Mouse (Mus musculus): ENCODE results near the gene Atg10.

Atg10 gene

DNA sequence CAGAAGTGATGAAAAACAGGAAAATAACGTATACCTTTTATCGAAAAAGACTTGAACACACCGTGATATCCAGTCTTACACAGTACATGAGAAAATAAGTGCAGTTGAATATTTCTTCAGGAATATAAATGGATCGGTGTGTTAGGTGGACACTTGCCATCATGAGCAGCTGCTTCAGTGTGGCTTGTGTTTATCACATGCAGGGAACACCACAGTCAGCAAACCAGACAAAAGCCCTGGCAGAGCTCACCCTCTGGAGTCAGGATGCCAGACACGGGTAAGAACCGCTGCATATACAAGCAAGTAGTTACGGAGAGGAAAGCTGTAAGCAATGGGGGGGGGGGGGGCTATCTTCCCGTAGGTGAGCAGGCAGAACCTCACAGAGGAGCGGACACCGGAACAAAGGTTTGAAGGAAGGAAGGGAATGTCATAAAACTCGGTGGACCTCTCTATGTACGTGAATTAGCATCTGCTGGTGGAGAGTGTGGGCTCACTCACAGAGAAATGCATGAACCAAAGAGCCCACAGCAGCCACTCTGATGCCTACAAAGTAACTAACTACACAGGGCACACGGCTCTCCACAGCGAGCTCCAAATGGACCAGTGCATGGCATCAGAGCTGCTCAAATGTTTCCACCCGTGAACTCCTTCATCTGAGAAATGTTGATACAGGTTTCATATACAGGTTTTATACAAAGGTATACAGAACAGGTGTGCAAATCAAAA, 51.8 kb downstream of the Atg10 start:
- DNase-seq = no peak

DNA sequence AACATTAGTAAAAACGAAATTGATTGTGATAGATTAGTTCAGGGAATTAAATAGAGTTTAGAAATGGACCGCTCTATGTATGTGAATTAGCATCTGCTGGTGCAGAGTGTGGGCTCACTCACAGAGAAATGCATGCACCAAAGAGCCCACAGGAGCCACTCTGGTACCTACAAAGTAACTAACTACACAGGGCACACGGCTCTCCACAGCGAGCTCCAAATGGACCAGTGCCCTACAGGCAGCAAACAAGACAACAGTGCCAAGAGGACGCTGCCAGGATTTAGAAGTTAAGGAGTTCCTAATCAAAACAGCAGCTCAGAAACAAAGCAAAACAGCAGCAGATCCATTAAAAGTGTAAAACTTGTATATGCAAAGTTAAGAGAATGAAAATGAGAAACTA, 52.6 kb downstream of the Atg10 start:
- no peak for DNase-seq

DNA sequence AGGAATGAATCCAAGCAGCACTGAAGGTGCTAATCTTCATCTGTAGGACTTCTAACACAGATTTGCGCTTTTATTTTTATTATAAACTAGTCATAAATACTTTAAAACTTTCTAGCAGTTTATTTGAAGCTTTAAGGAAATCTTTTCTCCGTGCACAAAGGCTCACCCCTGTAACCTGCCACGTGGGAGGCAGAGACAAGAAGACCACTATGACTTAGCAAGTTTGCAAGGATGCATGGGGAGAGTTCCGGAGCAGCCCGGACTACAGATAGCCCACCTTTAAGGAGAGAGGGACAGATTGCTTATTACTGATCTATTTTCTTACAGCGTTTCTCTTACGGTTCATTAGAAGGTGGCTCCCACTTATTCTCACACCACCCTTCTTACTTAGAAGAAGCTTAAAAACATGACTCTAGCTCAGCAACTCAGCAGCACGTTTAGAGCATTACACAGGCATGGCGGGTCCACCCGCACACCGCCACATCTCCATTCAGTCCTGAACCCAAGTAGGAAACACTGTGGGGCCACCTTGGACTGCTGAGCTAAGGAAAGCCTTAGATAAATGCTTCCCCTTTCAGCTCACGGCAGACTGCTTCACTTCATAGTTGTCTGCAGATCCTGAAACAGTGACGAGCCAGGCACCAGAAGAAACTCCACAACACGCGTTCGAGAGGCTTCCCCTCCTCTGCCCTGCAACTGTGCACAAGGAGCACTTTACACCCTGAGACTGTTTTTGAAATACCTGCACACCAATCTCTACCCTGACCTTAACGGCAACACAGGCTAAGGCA, 54.0 kb downstream of the Atg10 start:
- DNase-seq = no peak

DNA sequence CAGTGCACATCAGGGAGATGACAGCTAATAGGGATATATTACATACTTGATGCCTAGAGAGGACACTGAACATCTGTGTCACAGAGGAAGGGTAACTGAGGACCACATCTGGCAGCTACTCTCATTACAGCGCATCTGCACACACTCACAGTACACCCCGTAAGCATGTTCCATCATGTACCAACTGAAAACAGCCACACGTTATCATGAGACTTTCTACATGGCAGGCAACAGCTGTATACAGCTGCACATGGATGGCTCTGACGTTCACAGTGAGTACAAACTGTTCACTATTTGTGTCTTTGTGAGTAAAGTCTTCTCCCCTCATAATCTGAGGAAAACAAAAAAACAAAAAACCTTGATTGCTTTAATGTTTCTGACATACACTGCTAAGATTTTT, 55.3 kb downstream of the Atg10 start:
- DNase-seq = no peak

DNA sequence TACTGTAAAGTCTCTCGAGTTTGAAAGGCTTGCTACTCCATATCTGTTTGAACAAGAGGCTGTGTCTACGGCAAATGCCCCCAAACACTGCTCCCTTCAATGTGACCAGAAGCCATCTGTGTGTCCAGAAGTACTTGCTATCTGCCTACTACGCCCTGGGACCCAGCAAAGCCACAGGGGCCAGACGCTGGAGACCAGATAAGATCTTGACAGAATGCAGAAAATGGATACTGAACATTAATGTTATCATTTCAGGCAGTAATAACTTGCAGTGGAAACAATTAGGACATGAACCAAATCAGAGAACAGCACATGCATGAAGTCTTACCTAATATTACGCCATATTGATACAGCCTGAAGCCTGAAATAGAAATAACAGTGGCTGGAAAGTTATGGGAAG, 56.2 kb downstream of the Atg10 start:
- no peak for DNase-seq

DNA sequence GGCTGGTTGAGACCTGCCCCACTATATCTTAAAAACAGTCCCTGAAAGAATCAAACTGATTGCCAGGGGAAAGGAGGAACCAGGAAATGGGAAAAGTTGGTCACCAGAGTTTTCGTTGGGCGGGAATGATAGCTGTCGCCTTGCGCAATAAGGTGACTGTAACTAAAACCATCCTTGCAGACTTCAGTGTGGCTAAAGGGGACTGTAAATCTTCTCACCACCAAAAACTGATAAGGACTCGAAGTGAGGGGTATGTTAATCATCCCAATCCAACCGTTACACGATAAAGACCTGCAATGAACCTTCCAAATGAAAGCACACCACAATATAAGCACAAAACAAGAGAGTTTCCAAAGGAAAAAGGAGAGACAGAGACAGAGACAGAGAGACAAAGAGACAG, 57.5 kb downstream of the Atg10 start:
- DNase-seq = no peak

DNA sequence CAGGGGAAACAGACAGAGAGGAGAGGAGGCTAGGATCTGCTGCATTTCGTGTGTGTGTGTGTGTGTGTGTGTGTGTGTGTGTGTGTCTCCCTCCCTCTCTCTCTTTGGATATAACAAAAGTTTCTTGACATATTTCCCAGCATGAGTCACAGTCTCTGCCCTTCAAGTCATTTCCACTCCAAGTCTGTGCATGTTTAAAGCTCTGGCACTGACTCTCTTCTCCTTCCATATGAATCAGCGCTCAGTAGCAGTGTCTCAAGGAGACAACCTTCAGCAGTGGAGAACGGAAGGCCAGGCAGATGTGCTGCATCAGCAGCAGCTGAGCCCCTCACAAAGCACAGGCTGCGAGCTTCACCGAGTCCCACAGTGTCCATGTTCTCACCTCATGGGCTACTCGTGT, 58.6 kb downstream of the Atg10 start:
- peak; percentile 54 for DNase-seq

DNA sequence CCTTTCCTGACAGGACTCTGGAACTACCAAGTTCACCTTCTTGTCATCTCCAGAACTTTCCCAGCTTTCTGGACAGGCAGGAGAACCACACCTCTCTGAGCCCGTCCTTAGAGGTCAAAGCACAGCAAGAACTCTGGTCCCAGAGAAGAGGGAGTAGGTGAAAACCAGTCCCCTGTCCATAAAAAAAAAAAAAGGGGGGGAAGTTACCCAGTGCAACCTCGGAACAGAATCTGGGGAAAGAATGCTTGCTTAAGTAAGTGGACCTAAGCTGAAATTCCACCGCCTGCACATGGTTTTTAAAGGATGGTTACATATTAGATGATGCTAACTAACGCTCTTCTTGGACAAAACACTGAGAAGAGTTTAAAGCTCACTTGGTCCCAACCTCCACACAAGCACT, 60.5 kb downstream of the Atg10 start:
- DNase-seq = no peak

DNA sequence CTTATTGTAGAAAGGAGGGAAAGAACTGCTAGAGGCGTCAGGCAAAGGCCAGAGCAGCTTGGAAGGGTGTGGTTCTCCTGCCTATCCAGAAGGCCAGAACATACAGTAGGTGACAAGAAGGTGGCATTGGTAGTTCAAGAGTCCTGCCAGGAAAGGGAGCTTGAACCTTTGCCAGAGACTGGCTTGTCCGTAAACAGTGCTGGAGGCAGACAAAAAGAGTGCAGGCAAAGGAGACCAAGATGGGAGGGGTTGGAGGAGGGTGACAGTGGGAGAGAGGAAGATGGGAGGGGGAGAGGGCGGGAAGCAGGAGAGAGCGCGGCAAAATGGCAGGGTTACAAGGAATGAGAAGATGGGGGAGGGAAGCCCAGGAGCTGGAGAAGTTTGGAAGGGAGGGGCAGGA, 61.3 kb downstream of the Atg10 start:
- peak; percentile 43 for DNase-seq

DNA sequence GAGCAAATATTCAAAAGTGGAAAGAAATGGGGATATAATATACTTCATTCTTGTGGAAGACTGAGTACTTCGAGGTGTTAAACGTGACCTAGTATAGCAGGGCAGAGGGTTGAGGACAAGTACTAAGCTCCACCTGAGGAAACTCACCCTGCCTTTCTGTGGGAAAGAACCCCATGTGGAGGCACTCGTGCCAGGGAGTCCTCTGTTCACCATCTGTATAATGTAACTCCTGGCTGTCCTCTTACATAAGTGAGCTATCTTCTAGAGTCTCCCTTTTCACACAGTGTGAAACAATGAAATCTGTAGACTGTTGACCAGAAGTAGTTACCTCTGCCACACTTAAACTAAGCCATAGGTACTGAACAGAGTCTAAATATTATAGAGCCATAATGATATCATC, 63.2 kb downstream of the Atg10 start:
- no peak for DNase-seq

DNA sequence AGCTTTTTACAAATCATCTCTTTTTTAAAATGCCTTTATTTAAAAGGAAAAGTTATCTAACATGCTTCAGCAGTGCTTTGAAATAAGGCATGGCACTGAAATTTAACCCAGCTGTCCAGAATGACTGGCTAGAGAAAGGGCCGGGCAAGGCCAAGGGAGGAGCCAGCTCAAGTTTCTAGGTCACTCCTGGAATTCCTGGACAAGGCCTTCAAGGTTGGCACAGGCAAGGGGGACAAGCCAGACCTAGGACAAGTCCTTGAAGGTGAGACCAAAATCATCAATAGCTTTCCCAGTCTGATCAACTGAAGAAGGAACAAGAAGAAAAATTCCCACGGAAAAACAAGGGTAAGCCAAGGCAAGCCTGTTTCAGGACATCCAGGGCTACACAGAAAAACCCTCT, 63.9 kb downstream of the Atg10 start:
- no peak for DNase-seq

DNA sequence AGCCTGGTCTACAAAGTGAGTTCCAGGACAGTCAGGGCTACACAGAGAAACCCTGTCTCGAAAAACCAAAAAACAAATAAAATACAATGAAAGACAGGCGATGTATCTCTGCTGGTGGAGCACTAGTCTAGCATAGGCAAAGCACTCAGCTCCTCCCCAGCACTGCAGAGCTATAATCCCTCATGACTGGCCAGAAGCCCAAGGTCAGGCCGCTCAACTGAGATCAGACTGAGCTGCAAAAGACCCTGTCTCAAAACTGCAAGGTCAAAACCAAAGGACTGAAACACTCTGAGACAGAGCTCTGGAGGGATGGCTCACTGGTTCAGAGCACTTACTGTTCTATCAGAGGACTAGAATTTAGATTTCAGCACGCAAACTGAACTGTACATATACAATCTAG, 65.8 kb downstream of the Atg10 start:
- DNase-seq = no peak

DNA sequence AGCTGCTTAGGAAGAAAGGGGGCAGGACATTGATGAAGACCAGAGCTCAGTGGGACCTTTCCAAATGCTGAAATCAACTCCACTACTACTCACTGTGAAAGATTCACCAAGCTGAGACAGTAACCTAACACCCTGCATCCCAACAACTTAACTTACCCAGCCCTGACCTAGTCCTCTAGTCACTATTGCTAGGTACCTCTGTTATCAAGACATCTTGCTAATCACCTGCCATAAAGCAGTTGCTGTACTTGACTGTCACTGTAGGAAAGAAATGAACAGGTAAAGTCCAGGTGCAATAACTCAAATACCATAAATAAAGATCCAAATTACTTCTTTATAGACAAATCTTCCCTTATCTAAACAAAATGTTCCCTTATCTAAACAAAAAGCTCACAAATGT, 66.3 kb downstream of the Atg10 start:
- no peak for DNase-seq

DNA sequence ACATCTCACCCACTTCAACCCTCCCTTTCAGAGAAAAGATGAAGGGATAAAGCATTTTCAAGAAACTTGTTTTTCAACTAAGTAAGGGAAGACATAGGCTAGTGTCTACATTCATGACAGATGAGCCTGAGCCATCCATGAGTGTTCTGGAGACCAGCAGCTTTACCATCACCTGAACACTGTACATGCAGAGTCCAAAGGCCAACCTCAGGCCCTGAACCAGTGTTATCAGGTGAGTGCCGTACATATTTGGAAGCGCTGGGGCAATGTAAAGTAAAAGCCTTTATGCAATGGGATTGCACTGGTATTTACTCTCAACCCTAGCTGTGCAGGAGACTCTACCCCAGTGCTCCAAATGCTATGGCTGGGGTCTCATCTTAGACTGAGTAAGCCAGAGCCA, 66.8 kb downstream of the Atg10 start:
- DNase-seq = no peak

DNA sequence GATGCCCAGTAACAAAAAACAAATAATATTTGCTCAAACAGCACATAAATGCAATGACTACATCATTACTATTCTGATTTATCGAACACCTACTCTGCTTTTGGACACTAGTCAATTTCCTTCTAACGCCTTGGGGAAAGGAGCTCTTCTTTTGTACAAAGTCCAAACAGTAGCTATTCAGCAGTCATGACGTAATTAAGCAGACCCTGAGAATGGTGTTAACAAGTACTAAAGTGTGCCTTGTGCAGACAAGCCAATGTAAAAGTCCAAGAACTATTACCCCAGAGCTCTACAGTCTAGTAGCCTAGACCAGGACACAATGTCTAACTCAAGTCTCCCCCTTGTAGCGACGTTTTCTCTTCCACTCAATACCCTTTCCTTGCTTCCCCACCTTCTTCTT, 67.5 kb downstream of the Atg10 start:
- DNase-seq = no peak

DNA sequence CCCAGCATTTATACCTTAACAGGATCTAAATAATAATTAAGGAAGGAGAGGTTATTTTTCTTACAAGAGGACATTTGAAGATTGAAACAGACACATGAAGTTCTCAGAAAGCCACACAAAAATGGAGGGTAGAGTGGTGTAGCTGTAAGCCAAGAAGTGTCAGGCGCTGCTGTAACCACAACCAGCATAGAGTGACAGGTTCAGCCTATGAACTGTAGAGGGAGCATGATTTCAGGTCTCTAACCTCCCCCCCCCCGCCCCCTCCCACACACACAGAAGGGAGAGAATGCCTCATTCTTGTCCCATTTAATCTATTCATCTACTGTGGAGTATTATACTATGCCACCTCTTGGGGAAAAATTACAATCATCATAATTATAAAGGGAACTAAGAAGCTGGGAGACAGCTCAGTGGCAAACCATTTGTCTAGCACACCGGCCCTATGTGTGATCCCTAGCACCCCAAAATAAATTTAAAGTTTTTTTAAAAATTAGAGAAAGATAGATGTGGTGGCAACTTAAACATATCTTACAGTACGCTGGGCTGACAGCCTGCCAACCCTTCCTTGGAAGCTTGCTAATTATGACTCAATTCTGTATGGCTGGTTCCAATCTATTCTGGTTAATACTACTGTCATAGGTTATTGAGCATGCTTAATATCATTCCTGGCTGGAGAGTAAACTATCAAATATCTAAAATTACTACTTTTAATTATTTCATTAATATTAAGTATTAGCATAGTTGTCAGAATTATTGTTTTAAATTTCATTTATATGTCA, 68.2 kb downstream of the Atg10 start:
- DNase-seq = no peak

DNA sequence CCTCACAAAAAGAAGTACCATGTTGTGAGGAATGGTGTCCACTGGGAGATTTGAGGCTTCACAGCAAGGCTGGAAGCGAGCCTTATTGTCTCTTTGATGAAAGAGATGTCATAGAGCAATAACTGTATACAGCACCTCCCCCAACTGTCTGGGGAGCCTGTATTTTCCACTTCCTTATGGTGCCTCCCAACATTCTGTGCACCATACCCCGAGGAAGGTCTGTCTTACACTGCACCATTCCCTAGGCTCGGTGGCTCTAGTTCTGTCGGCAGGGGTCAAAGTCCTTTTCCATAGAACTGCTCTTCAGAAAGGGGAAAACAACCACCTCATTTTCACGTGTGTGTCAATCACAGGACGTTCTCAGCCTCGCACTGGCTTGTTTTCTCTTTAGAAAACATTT, 69.1 kb downstream of the Atg10 start:
- DNase-seq = no peak

DNA sequence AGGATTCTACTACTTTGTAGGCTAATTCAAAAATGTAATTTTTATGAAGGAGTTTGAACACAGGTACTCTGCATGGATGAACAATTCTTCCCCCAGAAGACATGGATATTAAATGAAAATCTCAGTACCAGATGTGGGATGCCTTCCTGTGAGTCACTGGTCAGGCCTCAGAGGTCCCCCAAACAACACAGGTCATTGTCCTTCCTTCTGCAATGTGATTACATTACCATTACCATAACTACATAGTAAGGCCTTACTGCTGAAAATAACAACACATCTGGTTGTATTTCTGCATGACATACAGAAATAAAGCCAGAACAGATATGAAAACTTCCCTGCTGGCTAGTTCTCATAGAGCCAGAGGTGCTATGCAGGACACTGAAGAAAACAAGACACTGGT, 87.4 kb downstream of the Atg10 start:
- DNase-seq = no peak

DNA sequence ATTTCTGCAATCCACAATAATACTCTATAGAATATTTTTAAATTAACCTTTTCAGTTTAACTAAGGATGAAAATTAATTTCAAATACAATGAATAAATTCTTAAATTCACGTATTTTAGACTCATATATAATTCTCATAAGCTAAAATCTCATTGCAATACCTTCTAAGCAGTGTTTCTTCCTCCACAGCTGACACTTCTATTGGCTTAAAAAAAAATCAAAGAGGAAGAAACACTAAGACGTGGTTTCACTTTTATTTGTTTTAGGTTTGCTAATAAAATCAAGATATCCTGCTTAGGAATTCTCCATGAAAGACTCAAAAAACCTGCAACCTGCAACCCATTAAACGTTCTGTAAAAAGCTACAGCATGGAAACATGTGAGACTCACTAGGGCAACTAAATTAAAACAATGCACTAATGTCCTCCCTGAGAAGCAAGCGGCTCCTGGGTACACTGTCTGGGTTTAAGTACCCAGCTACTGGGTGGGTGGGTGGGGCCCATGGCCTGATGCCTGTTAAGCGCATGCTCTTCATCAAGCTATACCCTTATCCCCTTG, 90.4 kb downstream of the Atg10 start:
- no peak for DNase-seq

DNA sequence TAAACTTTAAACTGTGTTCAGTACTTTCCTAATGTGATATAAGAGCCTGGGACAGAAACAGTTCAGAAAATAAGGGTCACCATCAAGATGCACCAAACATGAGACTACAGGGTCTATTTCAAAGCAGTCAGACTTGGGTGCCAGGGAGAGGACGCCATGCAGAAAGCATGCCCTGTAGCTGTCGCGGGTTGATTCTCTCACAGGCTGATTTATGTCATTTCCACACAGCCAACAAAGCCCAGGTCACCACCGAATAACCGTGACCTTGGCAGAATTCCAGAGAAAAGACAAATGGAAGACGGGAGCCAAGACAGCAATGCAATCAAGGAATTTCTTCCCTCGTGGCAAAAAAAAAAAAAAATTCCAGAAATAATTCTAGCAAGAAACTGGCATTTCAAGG, 94.7 kb downstream of the Atg10 start:
- peak; percentile 9 for DNase-seq

DNA sequence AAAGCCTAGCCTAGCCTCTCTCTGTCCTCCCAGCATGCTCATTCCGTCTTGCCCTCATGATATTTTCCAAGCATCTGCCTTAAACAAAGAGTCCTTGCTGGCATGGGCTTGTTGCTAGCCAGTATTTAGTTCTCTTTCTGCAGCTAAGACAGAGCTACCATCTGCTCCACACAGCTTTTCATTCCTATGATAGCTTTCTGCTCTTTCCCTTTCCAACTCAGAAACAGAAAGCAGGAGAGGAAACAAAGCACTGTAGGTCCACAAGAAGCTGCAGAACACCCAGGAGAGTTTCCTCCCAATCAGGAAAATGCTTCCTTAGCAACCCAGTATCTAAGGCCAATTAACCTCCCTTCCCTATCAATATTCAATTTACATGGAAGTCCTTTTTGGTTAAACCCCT, 95.2 kb downstream of the Atg10 start:
- no peak for DNase-seq

DNA sequence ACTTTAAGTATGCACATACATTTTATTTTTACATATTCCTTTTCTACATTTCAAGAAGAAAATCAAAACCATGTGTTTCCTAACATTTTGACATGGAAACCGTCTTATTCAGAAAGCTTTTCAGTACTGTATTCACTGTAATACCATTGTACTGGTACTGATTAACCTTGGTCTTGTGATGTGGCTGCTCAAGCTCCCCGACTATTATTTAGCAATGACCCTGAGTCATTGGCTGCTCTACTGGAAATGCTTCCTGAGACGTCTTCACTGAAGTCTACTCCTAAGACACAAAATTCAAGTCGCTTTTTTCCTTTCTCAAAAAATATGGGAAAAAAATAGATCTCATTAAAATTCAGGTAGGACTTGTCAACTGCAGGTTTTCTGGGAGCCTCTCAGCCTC, 105.6 kb downstream of the Atg10 start:
- DNase-seq = no peak

DNA sequence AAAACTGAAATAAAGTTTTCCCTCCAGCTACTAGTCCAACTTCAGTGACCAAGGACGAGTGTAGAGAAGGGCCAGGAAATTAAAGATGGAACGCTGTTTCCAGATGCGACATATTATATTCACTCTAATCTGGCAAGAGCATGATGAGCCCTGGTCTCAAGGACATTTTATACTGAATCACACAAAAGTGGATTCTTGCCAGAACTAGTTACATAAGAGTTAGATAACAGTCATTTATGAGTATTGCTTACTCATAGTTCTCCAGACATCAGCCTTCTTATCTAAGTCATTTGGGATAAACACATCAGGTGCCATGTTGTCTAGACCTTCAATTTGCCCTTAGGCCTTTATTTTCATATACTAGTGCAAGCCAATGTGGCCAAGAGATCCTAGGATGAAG, 108.9 kb downstream of the Atg10 start:
- DNase-seq = no peak
